Comparison of ENCODE assay signal across 22 mouse cellular contexts in genomic region chr14:60697351-60697750, GRCm38 (mm10).
A peak's percentile ranks its signal among the peaks of the same experiment; 100 is the strongest.
DNase-seq lines count a peak whose midpoint lies in the region; ATAC-seq and TF ChIP-seq lines count a peak whose summit lies in the region.
"Had no signal": no experiment of that assay in that cellular context is flagged by ENCODE, and none has a peak within 500 bp of the region (broad histone marks: within the 10 kb centered on the region; RNA-seq: fewer than 3 reads in every experiment).

No protein-coding gene starts in this region.

- H3K27ac ChIP-seq in kidney, postnatal 0 days = no peak overlapping the region
- no peak overlapping the region for H3K27ac ChIP-seq in intestine, embryonic 16.5 days (ENCODE audit: low read length)
- H3K27ac ChIP-seq in heart, adult 2 months = no peak overlapping the region
- H3K27ac ChIP-seq: embryonic facial prominence, embryonic 10.5 days; forebrain, embryonic 13.5 days; limb, embryonic 13.5 days; liver, embryonic 14.5 days; midbrain, embryonic 12.5 days; neural tube, embryonic 13.5 days had no signal

- no peak for TF ChIP-seq EP300 in heart, adult 2 months (IDR thresholded peaks at IDR 0.05; ENCODE audit: insufficient read depth, low read depth, low read length)

- H3K36me3 ChIP-seq in kidney, postnatal 0 days (ENCODE audit: insufficient read depth, low read length) = 0 out of 2 replicates have a peak, but pooled peaks cover under 1% of the 10 kb centered on the region
- H3K36me3 ChIP-seq in intestine, embryonic 16.5 days (ENCODE audit: control insufficient read depth, insufficient read depth, low read length) = no peaks in the 10 kb centered on the region
- no peaks in the 10 kb centered on the region for H3K36me3 ChIP-seq in heart, adult 2 months (ENCODE audit: control insufficient read depth, insufficient read depth, low read length)
- H3K36me3 ChIP-seq: G1E; limb, embryonic 13.5 days; neural tube, embryonic 13.5 days had no signal

- no peak for TF ChIP-seq POLR2A in heart, adult 2 months (IDR thresholded peaks at IDR 0.05; ENCODE audit: insufficient read depth, low read depth, low read length)

- no peaks in the 10 kb centered on the region for H3K79me2 ChIP-seq in heart, adult 2 months (replicated peaks; ENCODE audit: control insufficient read depth, insufficient read depth, low read length)

- H3K27me3 ChIP-seq in kidney, postnatal 0 days (ENCODE audit: insufficient read depth, low read length) = no peaks in the 10 kb centered on the region
- H3K27me3 ChIP-seq in intestine, embryonic 16.5 days (replicated peaks; ENCODE audit: control insufficient read depth, insufficient read depth, low read length) = no peaks in the 10 kb centered on the region
- no peaks in the 10 kb centered on the region for H3K27me3 ChIP-seq in heart, adult 2 months (ENCODE audit: control insufficient read depth, insufficient read depth, low read length)
- H3K27me3 ChIP-seq: forebrain, embryonic 13.5 days; limb, embryonic 13.5 days; midbrain, embryonic 12.5 days; neural tube, embryonic 13.5 days had no signal

- H3K4me1 ChIP-seq in kidney, postnatal 0 days (replicated peaks; ENCODE audit: insufficient read depth, low read length) = 0 out of 2 replicates have a peak, but pooled peaks cover 14% of the 10 kb centered on the region
- peaks cover 10% of the 10 kb centered on the region for H3K4me1 ChIP-seq in intestine, embryonic 16.5 days (ENCODE audit: control insufficient read depth, insufficient read depth, low read length)
- H3K4me1 ChIP-seq in heart, adult 2 months (ENCODE audit: control insufficient read depth, insufficient read depth, low read length) = peaks cover 3% of the 10 kb centered on the region
- H3K4me1 ChIP-seq: embryonic facial prominence, embryonic 10.5 days had no signal

- no peak overlapping the region for H3K4me2 ChIP-seq in kidney, postnatal 0 days (ENCODE audit: low read length)
- H3K4me2 ChIP-seq in intestine, embryonic 16.5 days (ENCODE audit: low read depth, low read length) = no peak overlapping the region
- H3K4me2 ChIP-seq: forebrain, embryonic 13.5 days; limb, embryonic 13.5 days; midbrain, embryonic 12.5 days; neural tube, embryonic 13.5 days had no signal

- H3K4me3 ChIP-seq in kidney, postnatal 0 days (replicated peaks; ENCODE audit: low read depth, low read length) = no peak overlapping the region
- H3K4me3 ChIP-seq in intestine, embryonic 16.5 days (ENCODE audit: low read length) = no peak overlapping the region
- no peak overlapping the region for H3K4me3 ChIP-seq in heart, adult 2 months
- H3K4me3 ChIP-seq: embryonic facial prominence, embryonic 10.5 days; forebrain, embryonic 13.5 days; limb, embryonic 13.5 days; midbrain, embryonic 12.5 days; neural tube, embryonic 13.5 days had no signal

- intact Hi-C loops in heart, adult 2 months (cut with DNase I) = loop anchor here (10.0 kb wide), 1 partner anchor 433 kb away; the partner anchor contains the start of gene Mtmr6

- no peak overlapping the region for H3K9ac ChIP-seq in kidney, postnatal 0 days (ENCODE audit: low read depth, low read length)
- H3K9ac ChIP-seq in intestine, embryonic 16.5 days (ENCODE audit: low read depth, low read length) = no peak overlapping the region
- H3K9ac ChIP-seq in heart, adult 2 months (ENCODE audit: low read depth, low read length) = no peak overlapping the region
- H3K9ac ChIP-seq: forebrain, embryonic 13.5 days; limb, embryonic 13.5 days; liver, embryonic 14.5 days; midbrain, embryonic 12.5 days; neural tube, embryonic 13.5 days had no signal

- peak; percentile 82 to 87 for DNase-seq in adrenal gland, adult (ENCODE audit: inconsistent age in 2 of 2, low spot score in 1 of 2)
- no peak for DNase-seq in adrenal gland, postnatal 4 days (ENCODE audit: low spot score in 2 of 2)
- no peak for DNase-seq in kidney, postnatal 0 days (ENCODE audit: low spot score)
- no peak for DNase-seq in kidney, adult 18-20 months
- DNase-seq in right cerebral cortex, postnatal 36 days (ENCODE audit: low spot score in 2 of 2) = no peak
- no peak for DNase-seq in heart, adult 2 months
- DNase-seq: cerebellum, adult 2 months; gastrocnemius, postnatal 10 days; heart, adult 18-20 months; heart, postnatal 36 days; kidney, adult 9 months; layer of hippocampus, postnatal 36 days had no signal

- ATAC-seq in kidney, postnatal 0 days (replicated peaks; ENCODE audit: low FRiP score, low read depth) = peak; percentile 49
- ATAC-seq in intestine, embryonic 16.5 days = peak; percentile 43
- ATAC-seq in erythroid progenitor cell, adult 5-6 weeks (replicated peaks; ENCODE audit: low FRiP score, poor library complexity, severe bottlenecking) = no peak
- ATAC-seq: forebrain, embryonic 13.5 days; lung, postnatal 0 days had no signal

- TF ChIP-seq CTCF in kidney, postnatal 0 days (IDR thresholded peaks at IDR 0.05; ENCODE audit: low read depth) = no peak
- TF ChIP-seq CTCF in heart, adult 2 months (IDR thresholded peaks at IDR 0.05) = no peak

- 64% methylated on average over 8 of the region's 8 CpGs for WGBS in kidney, postnatal 0 days
- 64% methylated on average over 6 of the region's 8 CpGs for WGBS in intestine, embryonic 16.5 days
- 85% methylated on average over 6 of the region's 8 CpGs for WGBS in heart, adult 2 months

- H3K9me3 ChIP-seq in kidney, postnatal 0 days (replicated peaks; ENCODE audit: low read length) = no peaks in the 10 kb centered on the region
- no peaks in the 10 kb centered on the region for H3K9me3 ChIP-seq in intestine, embryonic 16.5 days (ENCODE audit: control insufficient read depth, low read length)
- H3K9me3 ChIP-seq: embryonic facial prominence, embryonic 10.5 days; forebrain, embryonic 13.5 days; G1E; limb, embryonic 13.5 days; midbrain, embryonic 12.5 days; neural tube, embryonic 13.5 days had no signal

Comparison
In these comparisons a context has a peak if more than half of its experiments do, and no peak if none do; other contexts are left out.
1. DNase-seq: peak in adrenal gland, adult (2 of 2); none in adrenal gland, postnatal 4 days (0 of 2), kidney, postnatal 0 days (single experiment), kidney, adult 18-20 months (single experiment), right cerebral cortex, postnatal 36 days (0 of 2) and heart, adult 2 months (0 of 2).